Mouse (Mus musculus) ES-Bruce4 (cell line): Measurements from ENCODE around the gene Prkcsh.

ENCODE experiments used
- CTCF ChIP-seq: IDR thresholded peaks from one replicate; pipeline ENCODE4 v1.8.1; 2011; ENCODE audit warnings: low read depth, low read length
- EP300 ChIP-seq: IDR thresholded peaks from 2 replicates; pipeline ENCODE4 v1.6.1; 2011; ENCODE audit warnings: low read depth, low read length; ENCODE audit not compliant: insufficient read depth
- POLR2A ChIP-seq: IDR thresholded peaks from one replicate; pipeline ENCODE4 v1.8.1; 2011; ENCODE audit warnings: low read length; ENCODE audit not compliant: insufficient read depth

GRCm38 (mm10) chr9:22001633-22002032 lies 973 bp upstream of the Prkcsh start:
- TF ChIP-seq EP300 (no peak), CTCF (no peak), POLR2A (no peak)
